Mouse (Mus musculus) 3134 (cell line): ENCODE data around the gene Dhodh.

Source experiments
- DNase-seq: peaks from one replicate; pipeline ENCODE4 v3.0.0-alpha.2; 2011; ENCODE audit warnings: low spot score; ENCODE audit not compliant: insufficient read length; ENCODE audit errors: extremely low read depth

Gene Dhodh

DNA sequence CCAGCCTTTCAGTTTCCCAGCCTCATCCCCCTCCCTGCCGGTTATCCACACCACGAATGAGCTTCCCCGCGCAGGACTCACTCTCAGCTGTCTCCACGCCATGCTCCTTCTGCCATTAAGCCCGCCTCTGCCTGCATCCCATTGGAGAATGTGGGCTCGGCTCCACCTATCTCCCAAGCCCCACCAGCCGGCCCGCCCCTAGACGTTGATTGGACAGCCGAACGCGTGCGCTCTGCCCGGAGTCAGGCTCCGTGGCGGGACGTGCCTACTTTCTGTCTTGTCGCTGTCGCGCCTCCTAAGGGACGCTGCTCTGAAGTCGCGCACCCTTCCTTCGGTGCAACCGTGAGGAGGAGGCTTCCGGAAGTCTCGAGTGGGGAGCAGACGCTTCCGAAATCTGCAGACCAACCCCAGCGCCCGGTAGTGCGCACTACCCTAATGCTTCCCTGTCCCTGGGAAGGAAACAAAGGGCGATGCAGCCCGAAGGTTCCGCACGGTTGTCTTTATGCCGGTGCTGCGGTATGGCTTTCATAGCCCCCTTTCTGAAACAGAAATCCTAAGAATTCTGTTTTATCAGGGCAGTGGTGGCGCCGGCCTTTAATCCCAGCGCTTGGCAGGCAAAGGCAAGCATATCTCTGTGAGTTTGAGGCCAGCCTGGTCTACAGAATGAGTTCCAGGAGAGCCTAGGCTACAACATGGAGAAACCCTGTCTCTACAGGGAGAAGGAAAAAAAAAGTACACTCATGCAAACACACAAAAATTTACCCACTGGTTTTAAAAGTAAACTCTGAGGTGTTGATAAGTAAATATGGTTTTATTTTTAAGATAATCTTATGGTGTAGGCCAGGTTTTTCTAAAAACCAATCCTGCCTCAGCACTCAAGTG is at the start of gene Dhodh:
Gene Dhodh (minus strand): TSS at position 403 of the 882 bp plus-strand sequence.
- DNase-seq, result peak; percentile 96

DNA sequence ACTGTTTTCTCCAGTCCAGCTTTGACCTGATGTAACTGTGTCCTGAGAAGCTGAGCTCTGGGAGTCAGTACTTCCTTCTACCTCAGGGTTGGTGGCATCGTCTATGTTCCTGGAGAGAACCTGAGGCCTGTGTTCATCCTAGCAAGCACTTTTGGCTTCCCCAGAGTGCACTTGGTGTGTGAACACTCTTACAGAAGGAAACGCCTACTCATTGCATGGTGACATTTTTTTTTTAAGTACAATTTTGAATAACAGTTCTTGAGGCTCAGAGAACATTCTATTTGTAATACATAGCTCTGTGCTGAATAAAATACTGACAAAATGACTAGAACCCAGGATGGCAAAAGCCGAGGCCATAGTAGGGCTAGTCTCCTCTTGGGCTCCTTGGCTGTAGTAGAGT is 48.4 kb upstream of the Dhodh start:
- no peak for DNase-seq

DNA sequence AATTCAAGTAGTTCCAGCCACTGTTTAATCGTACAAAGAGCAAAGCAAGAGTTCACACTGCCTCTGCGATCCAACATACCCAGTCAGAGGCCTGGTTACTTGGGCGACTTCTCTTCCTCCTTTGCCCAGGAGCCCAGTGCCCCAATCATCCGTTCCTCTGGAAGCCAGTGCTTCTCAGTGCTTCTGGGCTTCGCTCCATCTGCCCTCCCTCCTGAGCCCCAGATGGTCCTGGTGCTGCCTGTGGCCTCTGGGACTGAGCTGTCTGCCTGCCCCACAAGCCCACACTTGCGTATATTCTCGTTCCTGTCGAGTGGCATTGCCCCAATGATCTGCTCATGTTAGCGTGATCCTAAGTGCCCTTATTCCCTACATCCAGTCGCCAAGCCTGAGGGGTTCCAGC is 42.3 kb upstream of the Dhodh start:
- DNase-seq, result no peak

DNA sequence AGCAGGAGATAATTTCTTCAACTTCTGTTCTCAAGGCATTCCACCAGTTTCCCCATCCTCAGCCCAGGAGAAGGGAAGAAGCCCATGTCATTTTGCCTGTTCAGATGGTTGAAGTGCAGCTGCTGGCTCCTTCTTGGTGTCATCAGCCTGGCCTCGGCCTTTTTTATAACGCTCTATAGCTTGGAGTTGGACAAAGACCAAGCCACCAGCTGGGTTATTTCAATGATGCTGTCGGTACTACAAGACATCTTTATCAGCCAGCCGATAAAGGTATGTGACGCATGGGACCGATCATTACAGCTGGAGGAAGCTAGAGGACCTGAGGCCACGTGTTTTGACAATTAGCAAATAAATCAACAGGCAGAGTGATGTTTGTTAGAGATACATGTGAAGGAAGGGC is 40.0 kb upstream of the Dhodh start:
- DNase-seq, result no peak

DNA sequence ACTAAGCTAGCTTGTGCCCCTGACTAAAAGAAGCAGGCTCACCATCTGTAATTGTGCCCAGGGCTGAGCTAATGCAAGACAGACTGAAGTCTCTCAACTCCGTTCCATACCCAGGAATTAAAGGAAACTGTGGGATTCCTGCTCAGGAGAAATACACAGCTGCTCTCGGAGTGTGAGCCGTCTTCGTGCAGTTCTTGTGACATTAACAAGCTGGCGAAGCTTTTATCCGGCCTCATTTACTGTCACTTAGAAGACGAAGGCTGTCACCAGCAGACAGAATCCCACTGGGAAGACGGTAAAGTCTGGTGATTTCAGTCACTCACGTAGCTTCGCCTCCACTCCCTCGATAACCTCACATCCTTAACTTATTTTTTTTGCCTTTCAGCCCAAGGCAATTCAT is 38.9 kb upstream of the Dhodh start:
- DNase-seq, result no peak

- DNase-seq, result no peak
These were observed 32.8 kb upstream of the Dhodh start for GRCm38 (mm10) chr8:109641236-109641635.

DNA sequence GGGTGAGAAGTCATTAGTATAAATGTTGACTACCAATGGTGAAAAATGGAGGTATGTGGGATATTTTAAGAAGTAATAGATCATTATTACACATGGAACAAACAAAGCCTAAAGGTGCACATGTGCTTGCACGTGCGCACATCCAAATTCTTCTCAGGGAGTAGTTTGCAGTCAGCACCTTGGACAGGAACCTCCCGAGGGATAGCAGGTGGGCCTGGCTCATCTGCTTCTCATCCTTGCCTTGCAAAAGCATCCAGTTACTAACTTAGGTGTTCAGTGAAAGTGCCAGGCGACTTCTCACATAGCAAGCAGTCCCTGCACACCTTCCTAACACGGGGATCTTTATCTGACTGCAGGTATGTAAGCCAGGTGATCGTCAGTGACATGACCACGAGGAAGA is 31.9 kb upstream of the Dhodh start:
- DNase-seq, result no peak

- DNase-seq, result no peak
These were observed 30.4 kb upstream of the Dhodh start for GRCm38 (mm10) chr8:109638851-109639250.

GRCm38 (mm10) chr8:109635146-109635545 is 26.7 kb upstream of the Dhodh start:
- no peak for DNase-seq

- no peak for DNase-seq
These were observed 24.0 kb upstream of the Dhodh start for GRCm38 (mm10) chr8:109632498-109632897.

DNA sequence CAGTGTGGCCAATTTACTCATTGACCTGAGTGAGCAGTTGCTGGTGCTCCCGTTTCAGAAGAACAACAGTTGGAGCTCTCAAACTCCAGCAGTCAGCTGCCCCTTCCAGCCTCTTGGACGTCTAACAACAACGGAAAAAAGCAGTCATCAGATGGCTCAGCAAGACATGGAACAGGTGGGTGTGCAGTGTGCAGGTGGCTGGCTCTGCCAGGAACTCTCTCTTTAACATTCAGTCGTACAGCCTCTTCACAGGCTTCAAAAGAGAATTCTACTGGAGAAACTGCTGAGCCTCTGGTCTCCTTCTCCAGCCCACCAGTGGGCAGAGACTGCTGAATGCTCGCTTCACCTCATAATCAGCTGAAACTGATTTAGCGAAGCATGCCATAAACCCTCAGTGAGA is 20.2 kb upstream of the Dhodh start:
- no peak for DNase-seq

DNA sequence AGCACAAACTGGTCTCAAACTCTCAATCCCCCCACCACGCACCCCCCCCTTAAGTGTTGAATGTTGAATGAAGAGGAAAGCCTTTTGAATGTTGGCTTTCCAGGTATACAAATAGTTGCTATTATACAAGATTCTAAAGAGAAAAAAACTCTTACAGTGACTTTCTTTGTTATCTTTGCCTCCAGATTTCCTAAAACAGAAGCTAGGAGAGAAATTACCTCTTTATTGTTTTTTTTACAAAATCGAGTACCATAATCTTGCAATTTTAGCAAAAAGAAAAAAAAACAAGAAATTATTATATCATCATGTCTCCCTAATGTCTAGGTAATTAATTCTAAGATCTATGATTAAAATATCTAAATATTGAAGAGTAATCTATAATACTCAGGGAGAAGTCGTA is 7.1 kb upstream of the Dhodh start:
- DNase-seq, result no peak

GRCm38 (mm10) chr8:109614243-109615210 is 6.1 kb upstream of the Dhodh start, which contains the start of gene Pkd1l3:
Gene Pkd1l3, plus strand, starts transcription at chr8:109614517.
- DNase-seq, result no peak

DNA sequence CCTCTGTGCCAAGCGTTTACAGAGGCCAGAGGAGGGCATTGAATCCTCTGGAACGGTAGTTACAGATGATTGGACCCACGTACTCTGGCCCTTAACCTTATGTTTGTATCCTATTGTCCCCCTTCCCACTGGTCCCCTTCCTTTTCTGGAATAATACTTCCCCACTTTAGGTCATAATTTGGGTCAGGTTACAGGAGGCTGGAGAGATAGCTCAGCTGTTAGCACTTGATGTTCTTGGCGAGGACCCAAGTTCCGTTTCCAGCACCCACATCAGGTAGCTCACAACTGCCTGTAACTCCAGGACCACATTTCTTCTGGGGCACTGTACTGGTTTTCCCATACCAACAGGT is 655 bp upstream of the Dhodh start:
- DNase-seq, result peak; percentile 18

GRCm38 (mm10) chr8:109607650-109608049 is 823 bp downstream of the Dhodh start:
- peak; percentile 16 for DNase-seq

GRCm38 (mm10) chr8:109606725-109607124 is 1.7 kb downstream of the Dhodh start:
- no peak for DNase-seq

DNA sequence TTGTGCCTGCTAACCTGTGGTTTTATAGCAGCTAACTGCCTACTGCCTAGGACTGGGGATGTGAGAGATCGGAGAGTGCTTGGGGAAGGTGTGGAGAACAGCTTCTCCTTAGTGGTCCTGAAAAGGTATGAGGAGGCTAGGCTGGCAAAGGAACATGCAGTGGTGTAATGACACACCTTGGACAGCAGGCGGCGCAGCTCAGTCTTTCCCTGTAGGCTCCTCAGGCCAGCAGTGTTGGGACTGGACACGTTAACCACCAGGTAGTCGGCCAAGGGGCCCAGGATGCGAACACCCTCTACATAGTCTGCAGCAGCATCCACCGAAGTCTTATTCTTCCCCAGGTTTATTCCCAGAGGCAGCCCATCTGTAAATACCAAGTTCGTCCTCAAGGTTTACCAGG is 12.6 kb downstream of the Dhodh start:
- no peak for DNase-seq

GRCm38 (mm10) chr8:109593117-109593788 is 15.2 kb downstream of the Dhodh start:
- DNase-seq, result no peak

GRCm38 (mm10) chr8:109592164-109592563 is 16.3 kb downstream of the Dhodh start:
- no peak for DNase-seq

- no peak for DNase-seq
These were observed 17.1 kb downstream of the Dhodh start for GRCm38 (mm10) chr8:109591367-109591766.

DNA sequence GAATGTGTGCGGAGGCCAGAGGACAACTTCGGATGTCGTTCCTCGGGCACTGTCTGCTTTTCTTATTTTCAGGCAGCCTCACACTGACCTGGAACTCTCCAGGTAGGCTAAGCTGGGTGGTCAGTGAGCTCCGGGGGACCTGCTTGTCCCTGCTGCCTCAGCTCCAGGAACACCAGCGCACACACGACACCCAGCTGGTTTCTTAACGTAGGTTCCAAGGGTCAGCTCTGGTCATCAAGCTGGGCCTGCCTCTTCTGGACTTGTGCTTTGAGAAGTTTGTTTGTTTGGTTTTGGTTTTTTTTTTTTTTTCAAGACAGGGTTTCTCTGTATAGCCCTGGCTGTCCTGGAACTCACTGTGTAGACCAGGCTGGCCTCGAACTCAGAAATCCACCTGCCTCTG is 17.6 kb downstream of the Dhodh start:
- no peak for DNase-seq
